Mouse (Mus musculus) liver, adult 2 months (tissue): ENCODE measurements around the gene Rassf8. TPM values are rescaled to one million over a fixed set of nuclear protein-coding genes. Genes with fewer than 3 reads are reported as not detected.

ENCODE experiments used
- DNase-seq: peaks from one replicate; pipeline ENCODE4 v3.0.0-alpha.2; 2011; ENCODE audit warnings: low read depth, low spot score; ENCODE audit errors: extremely low read depth
- H3K27ac ChIP-seq: fragments of 200-500 bp; replicated peaks from 2 replicates; pipeline ENCODE4 v1.5.1; 2012; ENCODE audit warnings: low read depth, mild to moderate bottlenecking, control low read depth, inconsistent platforms, low read length; ENCODE audit not compliant: insufficient read depth
- H3K27me3 ChIP-seq: fragments of 200-500 bp; 2 replicates; pipeline ENCODE4 v1.6.1; 2012; ENCODE audit warnings: mild to moderate bottlenecking, moderate library complexity, low read length, inconsistent platforms; ENCODE audit not compliant: control insufficient read depth, insufficient read depth
- H3K36me3 ChIP-seq: fragments of 200-500 bp; 2 replicates; pipeline ENCODE4 v1.6.1; 2012; ENCODE audit warnings: low read length, inconsistent platforms; ENCODE audit not compliant: control insufficient read depth, insufficient read depth
- H3K4me1 ChIP-seq: fragments of 200-500 bp; 2 replicates; pipeline ENCODE4 v1.6.1; 2011; ENCODE audit warnings: low read length; ENCODE audit not compliant: control insufficient read depth, insufficient read depth
- H3K4me3 ChIP-seq: fragments of 200-500 bp; 2 replicates; pipeline ENCODE4 v1.5.1; 2011; ENCODE audit warnings: low read depth, mild to moderate bottlenecking, control low read depth, low read length, moderate library complexity; ENCODE audit not compliant: insufficient read depth
- H3K79me2 ChIP-seq: fragments of 200-500 bp; 2 replicates; pipeline ENCODE4 v1.6.1; 2012; ENCODE audit warnings: inconsistent platforms, mild to moderate bottlenecking, low read length, moderate library complexity; ENCODE audit not compliant: control insufficient read depth, insufficient read depth
- H3K9ac ChIP-seq: fragments of 200-500 bp; 2 replicates; pipeline ENCODE4 v1.6.1; 2012; ENCODE audit warnings: low read depth, mild to moderate bottlenecking, control low read depth, inconsistent platforms, low read length
- CTCF ChIP-seq: fragments of 200-500 bp; IDR thresholded peaks from 2 replicates; pipeline ENCODE4 v1.5.1; 2011; ENCODE audit warnings: low read depth, low read length, control low read depth
- POLR2A ChIP-seq: fragments of 200-500 bp; IDR thresholded peaks from 2 replicates; pipeline ENCODE4 v1.6.1; 2011; ENCODE audit warnings: low read length, control low read depth; ENCODE audit not compliant: insufficient read depth; ENCODE audit errors: extremely low read depth
- WGBS: fragments of 180-500 bp; shearing (Covaris S2); methylation state at CpG from one replicate; pipeline ENCODE4 v1.1.7; 2018; 5-methylcytosine and 5-hydroxymethylcytosine counted together
- polyA plus RNA-seq: library from polyadenylated mRNA; depleted of rRNA; stranded (reverse); fragments of >200 nt; gene quantifications from 2 replicates; pipeline ENCODE4 v1.2.3, GENCODE M21; 2012
- total RNA-seq: library from RNA; depleted of rRNA; stranded (reverse); fragments of >200 nt; gene quantifications from 2 replicates; pipeline ENCODE4 v1.2.3, GENCODE M21; 2014

Gene Rassf8
- total and polyA plus RNA-seq, 2 experiments: 19.5 to 30.0 TPM

DNA sequence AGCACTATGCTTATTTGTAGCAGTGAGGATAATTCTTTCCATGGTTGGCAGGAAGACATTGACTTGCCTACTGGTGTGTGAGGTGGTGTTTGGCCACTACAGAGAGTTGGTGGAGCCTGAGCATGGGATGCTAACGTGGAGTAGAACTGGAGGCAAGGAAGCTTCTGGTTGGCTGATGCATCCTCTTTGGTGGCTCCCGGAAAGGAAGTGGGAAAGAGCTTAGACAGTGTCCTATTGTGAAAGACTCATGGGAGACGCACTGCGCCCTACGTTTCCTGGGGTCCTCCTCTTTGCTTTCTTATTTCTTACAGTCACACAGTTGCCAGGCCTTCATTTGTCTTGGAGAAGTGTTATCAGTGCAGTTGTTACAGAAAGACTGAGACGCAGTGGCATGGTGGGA, 20.4 kb downstream of the Rassf8 start:
- WGBS: 75% methylated on average over 6 of the region's 6 CpGs

DNA sequence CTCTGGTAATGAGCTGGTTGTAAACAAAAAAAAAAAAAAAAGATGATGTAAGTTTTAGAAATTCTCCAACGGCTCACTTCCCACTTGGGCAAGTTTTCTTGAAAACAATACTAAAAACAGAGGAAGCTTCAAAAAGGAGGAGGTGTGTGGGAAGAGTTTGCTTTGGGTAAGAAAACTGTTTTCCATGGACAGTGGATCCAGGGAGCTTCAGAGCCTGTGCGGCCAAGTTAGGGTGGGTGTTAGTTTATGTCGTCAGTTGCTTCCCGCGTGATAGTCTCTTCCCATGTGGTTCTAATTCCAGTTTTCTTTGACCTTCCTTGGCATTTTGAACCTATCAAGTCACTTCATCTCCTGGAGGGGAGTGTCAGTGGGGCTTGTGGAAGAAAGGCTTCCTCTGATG, 21.1 kb downstream of the Rassf8 start:
- Histone ChIP-seq H3K27ac (0 out of 2 replicates have a peak overlapping the region, but pooled peaks have one; percentile 14), H3K79me2 (peaks cover 49% of the 10 kb centered on the region), H3K27me3 (no peaks in the 10 kb centered on the region), H3K36me3 (no peaks in the 10 kb centered on the region), H3K9ac (no peak overlapping the region), H3K4me1 (peaks cover 32% of the 10 kb centered on the region), H3K4me3 (no peak overlapping the region)
- TF ChIP-seq CTCF (no peak), POLR2A (no peak)
- 48% methylated on average over 5 of the region's 5 CpGs for WGBS
- DNase-seq: no peak

More for the DNA sequence above, 20.4 kb downstream of the Rassf8 start:
- no peak overlapping the region for H3K4me3 ChIP-seq
- DNase-seq: no peak
- H3K36me3 ChIP-seq: no peaks in the 10 kb centered on the region
- peaks cover 53% of the 10 kb centered on the region for H3K79me2 ChIP-seq
- H3K27ac ChIP-seq: 0 out of 2 replicates have a peak overlapping the region, but pooled peaks have one; percentile 15
- H3K4me1 ChIP-seq: peaks cover 37% of the 10 kb centered on the region
- TF ChIP-seq CTCF: no peak
- TF ChIP-seq POLR2A: no peak
- H3K27me3 ChIP-seq: no peaks in the 10 kb centered on the region
- no peak overlapping the region for H3K9ac ChIP-seq

DNA sequence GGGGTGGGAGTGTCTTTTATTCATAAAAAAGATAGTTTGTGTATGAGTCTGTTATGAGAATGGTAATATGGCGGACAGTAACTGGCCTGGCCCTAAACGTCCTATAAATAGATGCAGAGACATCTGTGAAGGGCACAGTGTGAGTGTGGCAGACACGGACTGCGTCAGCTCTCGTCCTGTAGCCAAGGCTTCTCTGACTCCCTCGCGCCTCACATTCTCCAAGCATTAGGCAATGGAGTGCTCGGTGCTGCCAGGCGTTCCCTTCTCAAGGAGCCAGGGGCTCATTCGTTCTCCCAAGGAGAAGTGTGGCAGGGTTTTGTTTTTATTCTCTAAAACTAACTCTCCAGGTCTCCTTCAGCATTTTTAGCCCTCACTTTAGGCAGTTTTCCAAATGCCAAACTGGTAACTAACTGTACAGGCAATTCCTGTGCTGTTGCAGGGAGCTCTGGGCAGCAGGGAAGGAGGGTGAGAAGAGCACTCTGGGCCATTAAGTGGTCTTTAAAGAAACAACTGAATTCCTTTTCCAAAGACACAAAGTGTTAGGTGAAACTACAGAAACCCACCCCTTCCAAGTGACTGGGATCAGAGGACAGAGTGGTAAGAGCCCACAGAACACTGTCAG, 22.2 kb downstream of the Rassf8 start:
- no peak overlapping the region for H3K27ac ChIP-seq
- no peak for TF ChIP-seq CTCF
- TF ChIP-seq POLR2A: no peak
- H3K4me1 ChIP-seq: peaks cover 25% of the 10 kb centered on the region
- no peaks in the 10 kb centered on the region for H3K27me3 ChIP-seq
- H3K9ac ChIP-seq: no peak overlapping the region
- no peak overlapping the region for H3K4me3 ChIP-seq
- DNase-seq: no peak
- WGBS: 83% methylated on average over 10 of the region's 10 CpGs
- H3K36me3 ChIP-seq: no peaks in the 10 kb centered on the region
- peaks cover 44% of the 10 kb centered on the region for H3K79me2 ChIP-seq

- TF ChIP-seq CTCF (peak; percentile 57), POLR2A (no peak)
- Histone ChIP-seq H3K79me2 (peaks cover 46% of the 10 kb centered on the region), H3K27ac (0 out of 2 replicates have a peak overlapping the region, but pooled peaks have one; percentile 18), H3K36me3 (no peaks in the 10 kb centered on the region), H3K9ac (no peak overlapping the region), H3K4me1 (peaks cover 19% of the 10 kb centered on the region), H3K4me3 (no peak overlapping the region), H3K27me3 (no peaks in the 10 kb centered on the region)
- 50% methylated on average over 11 of the region's 11 CpGs for WGBS
- DNase-seq: peak; percentile 73
These were observed 23.3 kb downstream of the Rassf8 start for GRCm38 (mm10) chr6:145769855-145770254.

GRCm38 (mm10) chr6:145770272-145771000, 23.9 kb downstream of the Rassf8 start:
- Histone ChIP-seq H3K79me2 (peaks cover 43% of the 10 kb centered on the region), H3K27me3 (no peaks in the 10 kb centered on the region), H3K9ac (no peak overlapping the region), H3K36me3 (no peaks in the 10 kb centered on the region), H3K4me1 (peaks cover 16% of the 10 kb centered on the region; the same call in 1 of the 2 replicates), H3K4me3 (no peak overlapping the region), H3K27ac (no peak overlapping the region)
- TF ChIP-seq POLR2A (no peak), CTCF (no peak)
- DNase-seq: no peak
- 72% methylated on average over 18 of the region's 18 CpGs for WGBS
